Comparison of ENCODE assay signal across 8 mouse cellular contexts in the genomic region with DNA sequence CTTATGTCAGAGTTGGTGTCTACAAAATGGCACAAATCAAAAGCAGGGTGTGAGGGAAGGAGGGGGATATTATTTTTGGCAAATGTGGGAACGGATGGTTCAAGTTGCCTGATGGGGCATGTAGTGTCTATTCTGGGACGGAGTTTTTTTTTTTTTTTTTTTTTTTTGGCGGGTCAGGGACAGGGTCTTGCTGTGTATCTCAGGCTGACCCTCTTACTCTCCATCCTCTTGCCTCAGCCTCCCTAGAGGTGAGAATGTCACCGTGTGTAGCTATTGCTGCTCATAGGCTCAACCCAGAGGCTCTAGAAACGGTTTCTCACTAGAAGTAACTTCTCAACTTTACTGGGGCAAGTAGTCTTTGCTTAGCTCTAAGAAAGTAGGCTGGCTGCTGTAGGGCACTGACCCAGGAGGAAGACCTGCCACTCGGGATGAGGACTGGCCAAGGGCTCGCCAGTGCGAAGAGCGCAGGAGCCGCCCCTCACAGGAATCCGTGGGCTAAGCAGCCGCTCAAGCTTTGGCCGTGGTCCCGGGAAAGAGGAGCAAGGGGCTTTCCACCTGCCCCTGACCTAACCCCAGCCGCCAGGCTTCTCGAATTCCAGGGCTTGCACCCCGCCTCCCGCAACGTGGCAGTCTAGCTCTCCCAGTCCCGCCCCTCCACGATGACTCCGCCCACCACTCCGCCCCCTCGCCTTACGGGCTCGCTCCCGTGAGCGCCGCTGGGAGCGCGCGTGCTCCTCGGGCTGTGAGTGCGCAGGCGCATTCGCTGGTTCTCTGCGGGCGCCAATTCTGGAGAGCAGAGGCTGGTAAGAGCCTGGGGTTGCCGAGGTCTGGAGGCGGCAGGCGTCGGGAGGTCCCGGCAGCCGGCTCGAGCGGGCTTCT. TPM values are rescaled to one million over a fixed set of nuclear protein-coding genes. Genes with fewer than 3 reads are reported as not detected.
A peak's percentile ranks its signal among the peaks of the same experiment; 100 is the strongest.
DNase-seq lines count a peak whose midpoint lies in the region; ATAC-seq and TF ChIP-seq lines count a peak whose summit lies in the region.

A gene (plus strand): TSS at position 761 of the 879 bp plus-strand sequence.

- intact Hi-C loops in heart, postnatal 10 days (cut with DNase I), result loop anchor here (2.0 kb wide), 1 partner anchor 54 kb away; no protein-coding TSS in a partner anchor

- H3K27me3 ChIP-seq in ES-Bruce4 (ENCODE audit: control insufficient read depth, insufficient read depth, low read length, poor library complexity, severe bottlenecking), result no peaks in the 10 kb centered on the region
- no peaks in the 10 kb centered on the region for H3K27me3 ChIP-seq in forebrain, embryonic 13.5 days
- no peaks in the 10 kb centered on the region for H3K27me3 ChIP-seq in liver, postnatal 0 days (ENCODE audit: insufficient read depth, low read length)
- no peaks in the 10 kb centered on the region for H3K27me3 ChIP-seq in neural tube, embryonic 14.5 days (ENCODE audit: control insufficient read depth, insufficient read depth, low read length)

- peak; percentile 98 for DNase-seq in heart, postnatal 10 days
- peak; percentile 78 for DNase-seq in large intestine, adult 2 months (ENCODE audit: low read depth, low spot score)
- DNase-seq in liver, postnatal 0 days, result peak; percentile 98
- DNase-seq in testis, postnatal 10 days (ENCODE audit: low spot score), result peak; percentile 99

- peak within 1 kb of the TSS; percentile 84 for H3K4me3 ChIP-seq in ES-Bruce4 (ENCODE audit: low read depth, low read length)
- H3K4me3 ChIP-seq in forebrain, embryonic 13.5 days, result peak within 1 kb of the TSS; percentile 59
- H3K4me3 ChIP-seq in liver, postnatal 0 days (ENCODE audit: low read depth, low read length), result peak within 1 kb of the TSS; percentile 88
- H3K4me3 ChIP-seq in neural tube, embryonic 14.5 days (ENCODE audit: low read depth, low read length), result peak within 1 kb of the TSS; percentile 64

- H3K9ac ChIP-seq in ES-Bruce4 (ENCODE audit: low read depth, poor library complexity, severe bottlenecking), result peak within 1 kb of the TSS; percentile 76
- H3K9ac ChIP-seq in forebrain, embryonic 13.5 days, result peak within 1 kb of the TSS; percentile 82
- H3K9ac ChIP-seq in liver, postnatal 0 days (replicated peaks), result peak within 1 kb of the TSS; percentile 95
- peak within 1 kb of the TSS; percentile 67 for H3K9ac ChIP-seq in neural tube, embryonic 14.5 days (replicated peaks; ENCODE audit: low read depth, low read length)

- peak within 1 kb of the TSS; percentile 71 for H3K4me2 ChIP-seq in forebrain, embryonic 13.5 days
- H3K4me2 ChIP-seq in liver, postnatal 0 days (ENCODE audit: low read depth, low read length), result peak within 1 kb of the TSS; percentile 84
- peak within 1 kb of the TSS; percentile 64 for H3K4me2 ChIP-seq in neural tube, embryonic 14.5 days (ENCODE audit: low read depth, low read length)

- no peak for TF ChIP-seq CTCF in ES-Bruce4 (IDR thresholded peaks at IDR 0.05; ENCODE audit: low read depth, low read length)
- peak; percentile 49 for TF ChIP-seq CTCF in liver, postnatal 0 days (IDR thresholded peaks at IDR 0.05; ENCODE audit: low read depth)

- 0 out of 2 replicates have a peak, but pooled peaks have one; percentile 25 for TF ChIP-seq EP300 in ES-Bruce4 (IDR thresholded peaks at IDR 0.05; ENCODE audit: insufficient read depth, low read depth, low read length)
- no peak for TF ChIP-seq EP300 in liver, postnatal 0 days (IDR thresholded peaks at IDR 0.05; ENCODE audit: low read depth)

- peak; percentile 72 for ATAC-seq in cerebellum, adult (ENCODE audit: insufficient number of reproducible peaks, low FRiP score, low TSS enrichment)
- peak; percentile 95 for ATAC-seq in forebrain, embryonic 13.5 days
- ATAC-seq in liver, postnatal 0 days, result peak; percentile 98
- ATAC-seq in neural tube, embryonic 14.5 days (ENCODE audit: low read depth), result peak; percentile 94

- H3K4me1 ChIP-seq in ES-Bruce4 (ENCODE audit: control insufficient read depth, insufficient read depth, low read length), result no peaks in the 10 kb centered on the region
- peaks cover 6% of the 10 kb centered on the region; the same call in 1 of the 2 replicates for H3K4me1 ChIP-seq in forebrain, embryonic 13.5 days
- H3K4me1 ChIP-seq in liver, postnatal 0 days (ENCODE audit: insufficient read depth), result peaks cover 9% of the 10 kb centered on the region
- no peaks in the 10 kb centered on the region for H3K4me1 ChIP-seq in neural tube, embryonic 14.5 days (ENCODE audit: control insufficient read depth, insufficient read depth, low read length)

- no peaks in the 10 kb centered on the region for H3K9me3 ChIP-seq in ES-Bruce4 (replicated peaks; ENCODE audit: control insufficient read depth, insufficient read depth, low read length, poor library complexity, severe bottlenecking)
- H3K9me3 ChIP-seq in forebrain, embryonic 13.5 days (replicated peaks), result no peaks in the 10 kb centered on the region
- no peaks in the 10 kb centered on the region for H3K9me3 ChIP-seq in liver, postnatal 0 days (ENCODE audit: low read length)
- no peaks in the 10 kb centered on the region for H3K9me3 ChIP-seq in neural tube, embryonic 14.5 days (ENCODE audit: control insufficient read depth, low read length)

- H3K36me3 ChIP-seq in ES-Bruce4 (ENCODE audit: control insufficient read depth, insufficient read depth, low read length, poor library complexity, severe bottlenecking), result peaks cover 14% of the 10 kb centered on the region
- 0 out of 2 replicates have a peak, but pooled peaks cover 4% of the 10 kb centered on the region for H3K36me3 ChIP-seq in forebrain, embryonic 13.5 days (ENCODE audit: poor library complexity, severe bottlenecking)
- H3K36me3 ChIP-seq in liver, postnatal 0 days (replicated peaks; ENCODE audit: insufficient read depth, low read length), result no peaks in the 10 kb centered on the region
- no peaks in the 10 kb centered on the region for H3K36me3 ChIP-seq in neural tube, embryonic 14.5 days (ENCODE audit: control insufficient read depth, insufficient read depth, low read length)

- peak; percentile 88 for TF ChIP-seq POLR2A in ES-Bruce4 (IDR thresholded peaks at IDR 0.05; ENCODE audit: insufficient read depth, low read length)

- no peak within 1 kb of the TSS for H3K27ac ChIP-seq in ES-Bruce4 (ENCODE audit: insufficient read depth, low read length)
- peak within 1 kb of the TSS; percentile 45; the same call in 1 of the 2 replicates for H3K27ac ChIP-seq in forebrain, embryonic 13.5 days
- H3K27ac ChIP-seq in liver, postnatal 0 days (ENCODE audit: low read depth), result peak within 1 kb of the TSS; percentile 64; the same call in 1 of the 2 replicates
- H3K27ac ChIP-seq in neural tube, embryonic 14.5 days (ENCODE audit: low read depth, low read length), result 0 out of 2 replicates have a peak within 1 kb of the TSS, but pooled peaks have one; percentile 12

- WGBS in forebrain, embryonic 13.5 days, result 3% methylated on average over 46 of the region's 46 CpGs
- WGBS in large intestine, adult 2 months, result 3% methylated on average over 45 of the region's 46 CpGs
- 3% methylated on average over 45 of the region's 46 CpGs for WGBS in liver, postnatal 0 days (ENCODE audit: insufficient replicate concordance)
- WGBS in neural tube, embryonic 14.5 days, result 4% methylated on average over 42 of the region's 46 CpGs

RNA-seq across cellular contexts. Expression of the gene that starts here (rescaled TPM):
- 49.4 and 49.5 TPM in 2 replicates for polyA plus RNA-seq in ES-Bruce4 (2011; ENCODE audit: insufficient read depth, insufficient read length, low read depth, missing spikeins)
- 11.3 and 11.6 TPM in 2 replicates for polyA plus RNA-seq in forebrain, embryonic 13.5 days (2015; fragmentation: Nextera tagmentation; extraction: Ambion mirVana)
- 1 to 10 TPM; 7.9 to 8.0 TPM for total RNA-seq in heart, postnatal 10 days (2021)
- 4.6 and 5.2 TPM in 2 replicates for polyA plus RNA-seq in large intestine, adult 2 months (2012; rRNA removed)
- 4.2 and 4.9 TPM in 2 replicates for polyA plus RNA-seq in liver, postnatal 0 days (2015; fragmentation: Nextera tagmentation; extraction: Ambion mirVana)
- polyA plus RNA-seq in neural tube, embryonic 14.5 days (2014; fragmentation: Nextera tagmentation; extraction: Ambion mirVana), result 12.3 and 15.9 TPM in 2 replicates
